Mouse (Mus musculus) erythroblast, embryonic 14.5 days (primary cell): Measurements from ENCODE around the gene Cdk17. TPM values are rescaled to one million over a fixed set of nuclear protein-coding genes. Genes with fewer than 3 reads are reported as not detected.

ENCODE experiments used
- H3K27me3 ChIP-seq: 2 replicates; pipeline ENCODE4 v1.6.1; 2012; ENCODE audit warnings: inconsistent platforms; ENCODE audit not compliant: control insufficient read depth
- H3K36me3 ChIP-seq: 2 replicates; pipeline ENCODE4 v1.6.1; 2012; ENCODE audit warnings: mild to moderate bottlenecking, inconsistent platforms; ENCODE audit not compliant: control insufficient read depth
- H3K4me1 ChIP-seq: 2 replicates; pipeline ENCODE4 v1.6.1; 2012; ENCODE audit warnings: inconsistent platforms; ENCODE audit not compliant: control insufficient read depth
- H3K4me3 ChIP-seq: replicated peaks from 2 replicates; pipeline ENCODE3; 2012; ENCODE audit warnings: moderate library complexity, mild to moderate bottlenecking, inconsistent platforms
- H3K9me3 ChIP-seq: 2 replicates; pipeline ENCODE4 v1.6.1; 2012; ENCODE audit warnings: low read length, inconsistent platforms, mixed read lengths; ENCODE audit not compliant: control insufficient read depth
- GATA1 ChIP-seq: IDR thresholded peaks from 2 replicates; pipeline ENCODE4 v1.6.1; 2012; ENCODE audit warnings: low read length, inconsistent platforms, mixed read lengths
- TAL1 ChIP-seq: IDR thresholded peaks from 3 replicates; pipeline ENCODE4 v1.6.1; 2012; ENCODE audit warnings: low read length, inconsistent platforms, mixed read lengths
- polyA plus RNA-seq: library from polyadenylated mRNA; stranded (reverse); fragments of >175 nt; gene quantifications from 2 replicates; pipeline ENCODE4 v1.2.3, GENCODE M21; 2012

Cdk17 gene
- polyA plus RNA-seq, 1 experiment = 0.41 TPM

DNA sequence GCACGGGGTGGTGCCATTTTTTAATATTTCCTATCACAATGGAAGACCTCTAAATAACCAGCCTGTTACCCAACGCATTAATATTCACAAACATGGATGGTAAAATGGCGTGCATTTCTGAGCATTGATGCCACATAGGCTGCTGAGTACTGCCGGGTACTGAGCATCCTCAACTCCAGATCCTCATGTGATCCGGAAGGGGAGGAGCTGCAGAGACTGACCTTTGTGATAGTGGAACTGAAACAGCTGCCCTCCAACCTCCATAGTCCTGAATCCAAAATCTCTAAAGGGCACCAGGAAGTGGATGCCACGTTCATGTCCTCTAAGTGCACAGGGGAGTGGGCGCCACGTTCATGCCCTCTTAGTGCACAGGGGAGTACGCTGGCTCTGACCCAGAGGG lies 118.4 kb downstream of the Cdk17 start:
- no peaks in the 10 kb centered on the region for H3K27me3 ChIP-seq
- H3K4me1 ChIP-seq = no peaks in the 10 kb centered on the region
- H3K9me3 ChIP-seq = no peaks in the 10 kb centered on the region
- no peak for TF ChIP-seq TAL1
- no peak for TF ChIP-seq GATA1
- no peaks in the 10 kb centered on the region for H3K36me3 ChIP-seq
- H3K4me3 ChIP-seq = no peak overlapping the region

DNA sequence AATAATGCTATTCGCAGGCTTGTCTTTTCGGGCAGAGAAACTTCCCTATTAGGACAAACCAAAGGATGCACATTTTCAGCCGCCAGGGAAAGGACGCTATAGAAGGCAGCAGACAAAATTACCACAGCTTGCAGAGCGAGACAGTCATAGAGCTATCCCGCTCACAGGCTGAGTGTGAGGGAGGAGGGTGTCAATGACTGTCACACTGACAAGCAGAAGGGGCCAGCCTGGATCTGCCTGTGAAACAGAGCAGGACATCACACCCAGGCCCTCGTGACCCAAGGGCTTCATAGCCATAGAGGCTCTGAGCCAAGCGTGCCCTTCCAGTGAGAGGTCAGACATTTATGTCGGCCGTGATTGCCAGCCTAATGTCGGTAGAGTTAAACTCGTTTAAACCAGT lies 119.9 kb downstream of the Cdk17 start:
- H3K4me1 ChIP-seq = no peaks in the 10 kb centered on the region
- TF ChIP-seq GATA1 = no peak
- TF ChIP-seq TAL1 = no peak
- no peaks in the 10 kb centered on the region for H3K36me3 ChIP-seq
- no peak overlapping the region for H3K4me3 ChIP-seq
- no peaks in the 10 kb centered on the region for H3K9me3 ChIP-seq
- H3K27me3 ChIP-seq = no peaks in the 10 kb centered on the region

DNA sequence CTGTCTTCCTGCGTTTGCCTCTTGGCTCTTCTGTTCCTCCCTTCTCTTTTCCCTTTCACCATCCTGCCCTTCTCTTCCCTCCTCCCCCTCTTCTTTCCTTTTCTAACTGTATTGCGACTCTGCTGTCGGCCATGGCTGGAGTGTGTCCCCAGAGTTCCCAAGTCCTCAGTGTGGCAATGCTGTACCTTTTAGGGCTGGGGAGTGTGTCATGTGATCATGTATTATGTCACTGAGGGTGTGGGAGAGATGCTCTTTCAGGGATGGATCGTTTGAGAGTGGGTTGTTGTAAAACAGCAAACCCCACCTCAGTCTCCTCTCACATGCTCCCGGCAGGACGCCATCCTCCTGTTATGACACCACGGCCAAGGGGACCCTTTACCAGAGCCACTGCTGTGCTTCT lies 120.4 kb downstream of the Cdk17 start:
- no peaks in the 10 kb centered on the region for H3K4me1 ChIP-seq
- H3K4me3 ChIP-seq = no peak overlapping the region
- no peaks in the 10 kb centered on the region for H3K9me3 ChIP-seq
- TF ChIP-seq GATA1 (no peak), TAL1 (no peak)
- H3K27me3 ChIP-seq = no peaks in the 10 kb centered on the region
- no peaks in the 10 kb centered on the region for H3K36me3 ChIP-seq

DNA sequence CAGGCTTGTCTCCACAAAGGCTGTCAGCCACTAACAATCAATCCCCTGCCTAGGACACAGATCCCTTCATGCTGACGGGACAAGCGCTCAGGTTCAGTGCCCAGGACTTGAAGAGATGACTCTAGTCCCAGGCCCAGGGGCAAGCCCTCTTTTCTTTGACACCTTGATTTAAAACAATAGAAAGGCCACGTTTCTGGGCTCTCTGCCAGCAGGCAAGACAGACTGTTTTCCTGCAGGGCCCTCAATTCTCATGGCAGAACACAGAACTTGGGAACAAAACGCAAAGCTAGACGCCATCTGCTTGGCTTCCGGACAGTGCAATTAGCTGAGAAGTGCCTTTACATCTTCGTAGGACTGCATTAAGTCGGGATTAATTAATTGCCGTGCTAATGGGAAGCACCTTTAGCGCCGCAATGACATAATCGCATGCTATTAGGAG lies 121.9 kb downstream of the Cdk17 start:
- Histone ChIP-seq H3K27me3 (no peaks in the 10 kb centered on the region), H3K4me1 (no peaks in the 10 kb centered on the region), H3K36me3 (no peaks in the 10 kb centered on the region), H3K9me3 (no peaks in the 10 kb centered on the region), H3K4me3 (no peak overlapping the region)
- TF ChIP-seq GATA1 (no peak), TAL1 (no peak)

DNA sequence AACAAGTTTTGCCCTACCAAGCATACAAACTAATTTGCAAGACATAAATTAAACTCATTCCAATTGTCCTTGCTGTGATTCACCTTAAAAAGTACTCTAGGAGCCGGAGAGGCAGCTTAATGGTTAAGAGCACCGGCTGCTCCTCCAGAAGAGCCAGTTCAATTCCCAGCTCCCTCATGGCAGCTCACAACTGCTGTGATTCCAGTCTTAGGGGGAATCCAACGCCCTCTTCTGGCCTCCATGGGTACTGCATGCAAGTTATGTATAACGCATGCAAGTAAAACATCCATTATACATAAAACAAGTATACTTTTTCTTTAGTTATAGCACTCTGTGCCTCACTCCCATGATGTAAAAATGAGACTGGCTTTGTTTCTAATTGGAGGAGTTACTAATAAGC lies 122.6 kb downstream of the Cdk17 start:
- Histone ChIP-seq H3K4me3 (no peak overlapping the region), H3K4me1 (0 out of 2 replicates have a peak, but pooled peaks cover 2% of the 10 kb centered on the region), H3K36me3 (no peaks in the 10 kb centered on the region), H3K27me3 (no peaks in the 10 kb centered on the region), H3K9me3 (no peaks in the 10 kb centered on the region)
- TF ChIP-seq TAL1 (no peak), GATA1 (no peak)

DNA sequence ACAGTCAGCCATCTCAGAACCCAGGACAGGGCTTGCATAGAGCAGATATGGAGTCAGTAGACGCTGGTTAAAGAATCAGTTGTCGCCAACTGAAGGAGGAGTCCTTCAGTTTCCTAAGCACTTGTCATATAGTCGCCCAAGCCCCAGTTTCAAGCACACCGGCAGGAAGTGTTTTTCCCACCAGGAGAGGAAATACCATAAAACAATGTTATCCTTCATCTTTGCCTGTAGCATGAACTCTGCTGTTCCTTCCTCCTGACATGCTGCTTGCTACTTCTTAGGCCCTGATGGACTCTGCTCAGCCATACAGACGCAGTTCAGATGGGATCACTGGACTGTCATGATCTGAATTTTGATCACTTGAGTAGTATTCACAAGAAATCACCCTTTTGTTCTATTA lies 124.8 kb downstream of the Cdk17 start:
- Histone ChIP-seq H3K27me3 (no peaks in the 10 kb centered on the region), H3K9me3 (no peaks in the 10 kb centered on the region), H3K4me3 (no peak overlapping the region), H3K36me3 (no peaks in the 10 kb centered on the region), H3K4me1 (0 out of 2 replicates have a peak, but pooled peaks cover 2% of the 10 kb centered on the region)
- TF ChIP-seq GATA1 (no peak), TAL1 (no peak)

DNA sequence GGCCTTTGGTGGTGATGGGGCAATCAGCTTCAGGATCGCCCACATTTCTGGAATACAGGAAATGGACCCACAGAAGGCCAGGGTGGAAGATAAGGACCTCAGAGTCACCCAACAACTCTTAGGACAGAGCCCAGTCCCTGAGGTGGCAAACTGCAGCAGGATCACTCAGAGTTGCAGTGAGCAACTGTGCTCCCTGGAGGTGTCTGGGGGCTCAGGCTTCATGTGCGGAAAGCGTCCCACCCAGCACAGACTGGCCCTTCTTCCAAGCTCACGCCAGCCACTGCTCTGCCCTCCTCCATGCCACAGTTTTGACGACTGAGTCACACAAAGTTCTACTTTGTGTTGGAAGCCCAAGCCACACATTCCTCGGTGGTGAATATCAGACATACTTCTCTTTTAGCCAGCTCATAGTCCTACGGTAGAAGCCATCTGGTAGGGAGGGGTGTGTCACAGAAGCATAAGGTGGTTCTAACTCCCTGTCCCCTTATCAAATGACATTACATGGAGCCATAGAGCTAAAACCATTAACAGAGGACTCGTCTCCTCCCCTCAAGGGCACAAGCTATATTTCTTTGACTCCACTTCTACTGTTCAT lies 127.0 kb downstream of the Cdk17 start:
- H3K9me3 ChIP-seq = no peaks in the 10 kb centered on the region
- H3K36me3 ChIP-seq = no peaks in the 10 kb centered on the region
- H3K4me3 ChIP-seq = no peak overlapping the region
- peaks cover 3% of the 10 kb centered on the region for H3K27me3 ChIP-seq
- TF ChIP-seq GATA1 (no peak), TAL1 (no peak)
- peaks cover 6% of the 10 kb centered on the region for H3K4me1 ChIP-seq

DNA sequence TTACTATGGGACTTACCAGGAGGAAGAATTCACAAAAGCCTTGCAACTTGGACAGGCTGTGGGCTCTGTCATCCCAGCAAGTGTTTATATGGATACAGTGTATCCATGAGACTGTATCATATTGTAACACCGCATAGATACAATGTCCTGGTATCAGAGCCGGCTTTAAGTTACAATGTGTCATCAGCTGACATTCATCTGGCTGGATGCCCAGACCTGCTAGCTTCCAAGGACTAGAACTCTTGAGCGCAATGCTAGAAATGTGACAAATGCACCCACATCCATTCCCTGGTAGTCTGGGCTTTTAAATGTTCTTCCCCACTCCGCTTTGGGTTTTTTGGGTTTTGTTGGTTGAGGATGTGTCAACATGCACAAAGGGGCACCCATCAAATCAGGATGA lies 127.7 kb downstream of the Cdk17 start:
- TF ChIP-seq TAL1 (no peak), GATA1 (no peak)
- no peaks in the 10 kb centered on the region for H3K36me3 ChIP-seq
- H3K9me3 ChIP-seq = no peaks in the 10 kb centered on the region
- H3K4me1 ChIP-seq = peaks cover 6% of the 10 kb centered on the region
- peaks cover 9% of the 10 kb centered on the region for H3K27me3 ChIP-seq
- H3K4me3 ChIP-seq = no peak overlapping the region

DNA sequence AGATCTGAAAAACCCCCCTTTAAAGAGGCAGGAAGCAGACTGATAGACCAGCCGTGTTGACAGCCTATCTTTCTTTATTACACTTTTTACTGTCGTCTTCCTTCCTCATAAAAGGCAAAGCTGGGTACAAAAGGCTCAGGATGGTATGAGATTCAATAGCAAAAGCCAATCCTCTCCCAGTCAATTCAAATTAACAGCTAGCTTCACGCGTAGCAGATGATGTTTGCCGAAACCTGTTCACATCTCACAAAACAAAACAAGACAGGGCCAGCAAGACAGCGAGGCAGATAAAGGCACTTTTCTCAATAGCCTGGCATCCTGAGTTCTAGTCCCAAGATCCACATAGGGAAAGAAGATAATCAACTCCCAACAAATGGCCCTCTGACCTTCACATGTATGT lies 128.7 kb downstream of the Cdk17 start:
- Histone ChIP-seq H3K4me3 (no peak overlapping the region), H3K9me3 (no peaks in the 10 kb centered on the region), H3K27me3 (peaks cover 20% of the 10 kb centered on the region), H3K36me3 (no peaks in the 10 kb centered on the region), H3K4me1 (peaks cover 6% of the 10 kb centered on the region)
- no peak for TF ChIP-seq TAL1
- TF ChIP-seq GATA1 = no peak

DNA sequence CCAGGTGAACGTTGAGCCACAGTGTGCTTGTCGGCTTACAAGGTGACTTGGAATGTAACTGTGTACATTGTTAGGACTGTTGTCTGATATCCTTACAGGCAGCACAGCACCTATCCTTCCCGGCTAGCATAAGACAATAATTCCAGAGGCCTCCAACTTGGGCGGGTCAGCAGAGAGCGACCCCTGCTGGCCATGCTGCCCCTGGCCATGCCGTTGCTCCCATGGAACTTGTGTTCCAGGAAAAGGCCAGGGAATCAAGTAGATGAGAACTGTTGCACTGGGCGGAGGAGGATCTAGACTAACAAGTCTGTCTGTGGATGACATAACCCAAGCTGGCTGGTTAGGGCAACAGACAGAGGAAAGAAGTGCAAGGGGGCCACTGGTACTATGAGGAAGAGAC lies 130.7 kb downstream of the Cdk17 start:
- Histone ChIP-seq H3K27me3 (peaks cover 33% of the 10 kb centered on the region), H3K9me3 (no peaks in the 10 kb centered on the region), H3K4me3 (no peak overlapping the region), H3K4me1 (peaks cover 6% of the 10 kb centered on the region), H3K36me3 (no peaks in the 10 kb centered on the region)
- TF ChIP-seq TAL1 (no peak), GATA1 (no peak)
